11 mouse cellular contexts compared by ENCODE assay signal in the genomic region with DNA sequence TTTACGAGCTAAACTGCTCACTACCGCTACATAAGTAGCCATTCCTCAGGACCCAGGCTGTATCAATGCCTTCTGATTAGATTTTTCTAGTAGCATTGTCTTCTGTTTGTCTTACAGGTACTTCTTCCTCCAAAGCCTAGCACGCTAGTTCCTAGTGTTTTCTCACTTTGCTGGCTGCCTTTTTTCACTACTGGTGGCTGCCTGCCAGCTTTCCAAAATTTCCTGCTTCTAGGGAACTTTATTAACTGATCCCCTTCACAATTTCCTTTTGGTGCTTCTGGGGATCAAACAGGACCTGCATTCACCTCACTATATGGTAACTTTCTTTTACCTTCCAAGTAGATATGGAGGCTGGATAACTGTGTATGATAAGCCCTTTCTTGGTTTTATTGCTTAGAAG. TPM values are rescaled to one million over a fixed set of nuclear protein-coding genes. Genes with fewer than 3 reads are reported as not detected.
DNase-seq lines count a peak whose midpoint lies in the region; ATAC-seq and TF ChIP-seq lines count a peak whose summit lies in the region.
"Had no signal": no experiment of that assay in that cellular context is flagged by ENCODE, and none has a peak within 500 bp of the region (broad histone marks: within the 10 kb centered on the region; RNA-seq: fewer than 3 reads in every experiment).

No protein-coding gene starts in this region.

- no peak for DNase-seq in lung, postnatal 0 days (ENCODE audit: low spot score)
- no peak for DNase-seq in lung, postnatal 25 days (ENCODE audit: low spot score)
- DNase-seq in forebrain, embryonic 14.5 days (ENCODE audit: low spot score): no peak
- DNase-seq in spleen, postnatal 4 days (ENCODE audit: low spot score in 2 of 2): no peak
- no peak for DNase-seq in cerebellum, postnatal 36 days
- DNase-seq in left cerebral cortex, adult 8-10 months (ENCODE audit: low spot score in 2 of 2): no peak
- DNase-seq: adrenal gland, adult 8-10 months; right cerebral cortex, postnatal 4 days had no signal

- H3K4me1 ChIP-seq in lung, postnatal 0 days (ENCODE audit: insufficient read depth, low read depth, low read length): peaks cover 3% of the 10 kb centered on the region; the same call in 1 of the 2 replicates
- H3K4me1 ChIP-seq in forebrain, embryonic 14.5 days (ENCODE audit: control insufficient read depth, insufficient read depth, low read length): peaks cover 18% of the 10 kb centered on the region
- peaks cover 38% of the 10 kb centered on the region for H3K4me1 ChIP-seq in limb, embryonic 13.5 days
- peaks cover 27% of the 10 kb centered on the region for H3K4me1 ChIP-seq in stomach, embryonic 15.5 days

- H3K4me3 ChIP-seq in lung, postnatal 0 days (ENCODE audit: low read depth, low read length): no peak overlapping the region
- peak overlapping the region; percentile 88 for H3K4me3 ChIP-seq in forebrain, embryonic 14.5 days (ENCODE audit: low read depth, low read length)
- H3K4me3 ChIP-seq in limb, embryonic 13.5 days: peak overlapping the region; percentile 93
- peak overlapping the region; percentile 66 for H3K4me3 ChIP-seq in stomach, embryonic 15.5 days (replicated peaks)

- no peaks in the 10 kb centered on the region for H3K27me3 ChIP-seq in lung, postnatal 0 days (replicated peaks; ENCODE audit: insufficient read depth, low read length)
- no peaks in the 10 kb centered on the region for H3K27me3 ChIP-seq in forebrain, embryonic 14.5 days (replicated peaks; ENCODE audit: control insufficient read depth, insufficient read depth, low read length)
- H3K27me3 ChIP-seq in limb, embryonic 13.5 days: no peaks in the 10 kb centered on the region
- no peaks in the 10 kb centered on the region for H3K27me3 ChIP-seq in stomach, embryonic 15.5 days (replicated peaks)

- no peak for ATAC-seq in lung, postnatal 0 days
- no peak for ATAC-seq in forebrain, embryonic 14.5 days
- no peak for ATAC-seq in limb, embryonic 13.5 days (ENCODE audit: low FRiP score, low read depth)
- no peak for ATAC-seq in stomach, embryonic 15.5 days (ENCODE audit: insufficient read depth, low FRiP score, low read depth)

- H3K36me3 ChIP-seq in lung, postnatal 0 days (ENCODE audit: insufficient read depth, low read length): no peaks in the 10 kb centered on the region
- peaks cover 42% of the 10 kb centered on the region for H3K36me3 ChIP-seq in forebrain, embryonic 14.5 days (ENCODE audit: control insufficient read depth, insufficient read depth, low read length)
- H3K36me3 ChIP-seq in limb, embryonic 13.5 days: peaks cover 53% of the 10 kb centered on the region
- H3K36me3 ChIP-seq in stomach, embryonic 15.5 days: peaks cover 29% of the 10 kb centered on the region

- peak overlapping the region; percentile 92; the same call in 1 of the 2 replicates for H3K4me2 ChIP-seq in lung, postnatal 0 days (replicated peaks; ENCODE audit: low read depth, low read length)
- H3K4me2 ChIP-seq in forebrain, embryonic 14.5 days (ENCODE audit: low read length): peak overlapping the region; percentile 94
- peak overlapping the region; percentile 80 for H3K4me2 ChIP-seq in limb, embryonic 13.5 days (replicated peaks)
- peak overlapping the region; percentile 69 for H3K4me2 ChIP-seq in stomach, embryonic 15.5 days

- H3K27ac ChIP-seq in lung, postnatal 0 days (ENCODE audit: low read length): no peak overlapping the region
- no peak overlapping the region for H3K27ac ChIP-seq in forebrain, embryonic 14.5 days (ENCODE audit: low read depth, low read length)
- H3K27ac ChIP-seq in limb, embryonic 13.5 days: no peak overlapping the region
- no peak overlapping the region for H3K27ac ChIP-seq in stomach, embryonic 15.5 days

- 33% methylated on average over 3 of the region's 3 CpGs for WGBS in lung, postnatal 0 days
- 64% methylated on average over 3 of the region's 3 CpGs for WGBS in forebrain, embryonic 14.5 days
- 33% methylated on average over 3 of the region's 3 CpGs for WGBS in limb, embryonic 13.5 days
- WGBS in stomach, embryonic 15.5 days: 26% methylated on average over 3 of the region's 3 CpGs

- no peak for TF ChIP-seq CTCF in lung, postnatal 0 days (IDR thresholded peaks at IDR 0.05)

- H3K9ac ChIP-seq in lung, postnatal 0 days (replicated peaks; ENCODE audit: low read depth): peak overlapping the region; percentile 91; the same call in 1 of the 2 replicates
- H3K9ac ChIP-seq in forebrain, embryonic 14.5 days (ENCODE audit: low read length): peak overlapping the region; percentile 80
- H3K9ac ChIP-seq in limb, embryonic 13.5 days: peak overlapping the region; percentile 97
- H3K9ac ChIP-seq in stomach, embryonic 15.5 days: peak overlapping the region; percentile 35

- H3K9me3 ChIP-seq in lung, postnatal 0 days (ENCODE audit: low read length): no peaks in the 10 kb centered on the region
- H3K9me3 ChIP-seq in forebrain, embryonic 14.5 days (replicated peaks; ENCODE audit: control insufficient read depth, low read length): no peaks in the 10 kb centered on the region
- no peaks in the 10 kb centered on the region for H3K9me3 ChIP-seq in limb, embryonic 13.5 days
- H3K9me3 ChIP-seq in stomach, embryonic 15.5 days: no peaks in the 10 kb centered on the region

- no peak for TF ChIP-seq EP300 in lung, postnatal 0 days (IDR thresholded peaks at IDR 0.05)

RNA-seq across cellular contexts. Expression of gene Ganab, which starts 1.2 kb away (rescaled TPM):
- 41.4 and 45.7 TPM in 2 replicates for polyA plus RNA-seq in lung, postnatal 0 days (2015; fragmentation: Nextera tagmentation; extraction: Ambion mirVana)
- 73.3 and 78.9 TPM in 2 replicates for polyA plus RNA-seq in forebrain, embryonic 14.5 days (2014; fragmentation: Nextera tagmentation; extraction: Ambion mirVana)
- polyA plus RNA-seq in limb, embryonic 13.5 days (2015; fragmentation: Nextera tagmentation; extraction: Ambion mirVana): 102 and 112 TPM in 2 replicates
- 89.3 and 103 TPM in 2 replicates for polyA plus RNA-seq in stomach, embryonic 15.5 days (2015; fragmentation: Nextera tagmentation; extraction: Ambion mirVana)
- 100 to 1,000 TPM in 3 of 4 experiments, 10 to 100 TPM in 1; 100.0 to 104 (median 103) TPM for total RNA-seq in left cerebral cortex, adult 8-10 months (2022)

RNA-seq across cellular contexts. Expression of gene Ints5, which starts 6.3 kb away (rescaled TPM):
- polyA plus RNA-seq in lung, postnatal 0 days (2015; fragmentation: Nextera tagmentation; extraction: Ambion mirVana): 16.6 and 16.7 TPM in 2 replicates
- polyA plus RNA-seq in forebrain, embryonic 14.5 days (2014; fragmentation: Nextera tagmentation; extraction: Ambion mirVana): 25.0 and 32.1 TPM in 2 replicates
- polyA plus RNA-seq in limb, embryonic 13.5 days (2015; fragmentation: Nextera tagmentation; extraction: Ambion mirVana): 39.6 and 43.3 TPM in 2 replicates
- polyA plus RNA-seq in stomach, embryonic 15.5 days (2015; fragmentation: Nextera tagmentation; extraction: Ambion mirVana): 36.8 and 43.6 TPM in 2 replicates
- total RNA-seq in left cerebral cortex, adult 8-10 months (2022): 10 to 100 TPM; 21.7 to 24.9 (median 22.1) TPM

RNA-seq across cellular contexts. Expression of gene Gm49416, which starts 10.4 kb away (rescaled TPM):
- not detected in 2 replicates for polyA plus RNA-seq in lung, postnatal 0 days (2015; fragmentation: Nextera tagmentation; extraction: Ambion mirVana)
- not detected in 2 replicates for polyA plus RNA-seq in forebrain, embryonic 14.5 days (2014; fragmentation: Nextera tagmentation; extraction: Ambion mirVana)
- polyA plus RNA-seq in limb, embryonic 13.5 days (2015; fragmentation: Nextera tagmentation; extraction: Ambion mirVana): not detected in 2 replicates
- polyA plus RNA-seq in stomach, embryonic 15.5 days (2015; fragmentation: Nextera tagmentation; extraction: Ambion mirVana): not detected in 2 replicates
- 1 to 10 TPM; 1.4 to 5.6 (median 2.6) TPM for total RNA-seq in left cerebral cortex, adult 8-10 months (2022)
- total RNA-seq: granulocyte monocyte progenitor cell, adult 5-6 weeks had no signal

RNA-seq across cellular contexts. Expression of gene 1810009A15Rik, which starts 10.4 kb away (rescaled TPM):
- polyA plus RNA-seq in lung, postnatal 0 days (2015; fragmentation: Nextera tagmentation; extraction: Ambion mirVana): 44.4 and 45.3 TPM in 2 replicates
- polyA plus RNA-seq in forebrain, embryonic 14.5 days (2014; fragmentation: Nextera tagmentation; extraction: Ambion mirVana): 63.7 and 77.6 TPM in 2 replicates
- polyA plus RNA-seq in limb, embryonic 13.5 days (2015; fragmentation: Nextera tagmentation; extraction: Ambion mirVana): 94.0 and 96.6 TPM in 2 replicates
- polyA plus RNA-seq in stomach, embryonic 15.5 days (2015; fragmentation: Nextera tagmentation; extraction: Ambion mirVana): 82.3 and 82.9 TPM in 2 replicates
- total RNA-seq in left cerebral cortex, adult 8-10 months (2022): 10 to 100 TPM; 20.8 to 25.2 (median 21.8) TPM

RNA-seq across cellular contexts. Expression of gene Gm49403, which starts 15.3 kb away (rescaled TPM):
- not detected in 2 replicates for polyA plus RNA-seq in lung, postnatal 0 days (2015; fragmentation: Nextera tagmentation; extraction: Ambion mirVana)
- not detected in 2 replicates for polyA plus RNA-seq in forebrain, embryonic 14.5 days (2014; fragmentation: Nextera tagmentation; extraction: Ambion mirVana)
- not detected in 2 replicates for polyA plus RNA-seq in limb, embryonic 13.5 days (2015; fragmentation: Nextera tagmentation; extraction: Ambion mirVana)
- not detected in 2 replicates for polyA plus RNA-seq in stomach, embryonic 15.5 days (2015; fragmentation: Nextera tagmentation; extraction: Ambion mirVana)
- not detected for total RNA-seq in left cerebral cortex, adult 8-10 months (2022)
- total RNA-seq: adrenal gland, adult 8-10 months; granulocyte monocyte progenitor cell, adult 5-6 weeks had no signal

Comparison
In these comparisons a context has a peak if more than half of its experiments do, and no peak if none do; other contexts are left out.
1. H3K9ac ChIP-seq: peak in every context shown above with its lines; median percentile 97 in limb, embryonic 13.5 days; 91 in lung, postnatal 0 days; 80 in forebrain, embryonic 14.5 days; 35 in stomach, embryonic 15.5 days.